Mouse (Mus musculus) layer of hippocampus, postnatal 10 days (tissue): ENCODE data around the gene Limch1. TPM values are rescaled to one million over a fixed set of nuclear protein-coding genes. Genes with fewer than 3 reads are reported as not detected.

Experiments used
- DNase-seq, 2 experiments: peaks; one replicate each; pipeline ENCODE4 v3.0.0; 2021; ENCODE audit warnings: low spot score in 2 of 2
- microRNA-seq, 2 experiments: library from miRNA; unstranded; fragments of <30 nt; microRNA quantifications; one replicate each; pipeline ENCODE4 v1.2.0; 2021
- total RNA-seq, 2 experiments: library from RNA; stranded (reverse); gene quantifications; 2 replicates each; pipeline ENCODE4 v1.2.3; 2021

Limch1 gene
- total RNA-seq, 2 experiments from 2014 or later: 121 to 123 TPM

- DNase-seq: no peak
Measured at GRCm38 (mm10) chr5:67098051-67098732, 352.6 kb downstream of the Limch1 start.

DNA sequence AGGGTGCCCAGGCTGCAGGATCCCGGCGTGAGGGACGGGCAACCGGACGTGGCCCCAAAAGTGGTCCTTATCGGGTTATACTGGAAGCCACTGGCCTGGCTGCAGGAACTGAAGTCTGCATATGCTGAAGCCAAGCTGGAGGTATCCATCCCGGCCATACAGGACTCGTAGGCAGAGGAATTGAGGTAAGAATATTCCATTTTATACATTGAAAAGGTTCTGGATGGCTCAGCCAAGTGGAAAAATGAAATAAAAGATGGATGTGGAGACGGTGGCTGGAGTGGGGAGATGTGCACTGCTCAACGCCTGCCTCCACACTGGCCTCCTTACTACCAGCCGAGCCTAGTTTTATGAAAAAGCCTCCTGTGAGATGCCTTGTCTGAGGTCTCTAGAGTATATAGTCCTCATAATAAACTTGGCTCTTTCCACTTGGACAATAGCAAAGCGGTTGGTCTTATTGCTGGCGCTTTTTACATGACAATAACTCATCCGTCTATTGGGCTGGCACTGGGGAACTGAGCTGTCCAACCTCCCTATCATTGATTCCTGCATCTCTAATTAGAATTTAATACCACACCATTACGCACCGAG is 353.2 kb downstream of the Limch1 start, which contains the start of gene Phox2b:
Gene Phox2b, minus strand, starts transcription at position 569 of the 591 bp plus-strand sequence.
- peak; percentile 13 to 30 for DNase-seq

DNA sequence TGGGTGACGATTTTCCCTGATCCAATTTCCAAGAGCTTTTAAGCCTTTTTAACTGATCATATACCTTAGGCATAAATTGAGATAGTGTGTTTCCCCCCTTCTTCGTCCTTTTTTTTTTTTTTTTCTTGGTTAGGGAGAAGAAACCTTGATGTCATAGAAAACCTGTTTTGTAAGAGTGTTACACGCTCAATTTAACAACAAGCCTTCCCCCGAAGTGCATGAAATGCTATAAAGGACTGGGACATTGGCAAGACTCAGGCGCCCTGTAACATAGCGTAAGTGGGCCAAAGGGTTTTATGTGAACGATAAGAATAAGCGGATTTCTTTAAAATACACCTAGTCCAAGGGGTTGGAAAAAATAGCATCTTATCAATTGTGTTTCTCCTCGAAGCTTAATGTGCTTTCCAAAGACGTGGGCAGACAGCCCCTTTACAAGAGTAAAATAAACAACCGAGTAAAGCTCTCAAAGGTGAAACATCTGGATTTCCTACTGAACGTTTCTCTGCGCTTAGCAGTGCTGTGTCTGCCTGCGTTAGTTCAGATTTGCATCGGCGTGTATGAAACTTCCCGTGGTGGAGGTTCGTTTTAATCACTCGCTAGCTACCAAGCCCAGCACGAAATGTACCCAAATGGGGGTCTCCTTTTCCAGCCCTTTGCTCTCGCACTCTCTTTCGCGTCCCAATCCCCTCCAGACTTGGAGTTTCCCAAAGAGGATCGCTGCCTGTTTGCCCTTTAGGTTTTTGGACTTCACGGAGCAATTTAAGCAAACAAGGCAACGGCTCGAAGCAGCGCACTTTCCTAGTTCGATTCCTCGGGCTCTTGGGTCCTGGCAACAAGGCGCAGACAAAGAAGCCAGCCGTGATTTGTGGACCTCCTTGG is 354.0 kb downstream of the Limch1 start:
- peak; percentile 26 to 42 for DNase-seq

- peak; percentile 6 to 15 for DNase-seq
Measured at GRCm38 (mm10) chr5:67100564-67101394, 355.2 kb downstream of the Limch1 start.

DNA sequence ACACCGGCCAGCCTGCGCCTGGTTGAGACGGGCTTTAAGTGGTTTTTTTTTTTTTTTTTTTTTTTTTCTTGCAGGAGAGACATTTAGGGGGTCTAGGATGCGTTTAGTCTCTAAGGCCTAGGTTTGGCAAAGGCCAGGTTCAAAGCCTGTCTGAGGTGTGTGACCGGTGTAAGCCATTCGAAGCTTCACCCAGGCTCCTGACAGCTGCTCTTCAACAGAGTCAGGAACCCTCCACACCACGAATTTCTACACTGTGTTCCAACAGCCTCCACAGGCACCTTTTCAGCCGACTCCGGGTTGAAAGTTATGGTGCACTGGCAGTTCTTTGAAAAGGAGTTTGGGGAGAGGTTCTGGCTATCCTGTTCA is 355.8 kb downstream of the Limch1 start:
- DNase-seq: no peak

DNA sequence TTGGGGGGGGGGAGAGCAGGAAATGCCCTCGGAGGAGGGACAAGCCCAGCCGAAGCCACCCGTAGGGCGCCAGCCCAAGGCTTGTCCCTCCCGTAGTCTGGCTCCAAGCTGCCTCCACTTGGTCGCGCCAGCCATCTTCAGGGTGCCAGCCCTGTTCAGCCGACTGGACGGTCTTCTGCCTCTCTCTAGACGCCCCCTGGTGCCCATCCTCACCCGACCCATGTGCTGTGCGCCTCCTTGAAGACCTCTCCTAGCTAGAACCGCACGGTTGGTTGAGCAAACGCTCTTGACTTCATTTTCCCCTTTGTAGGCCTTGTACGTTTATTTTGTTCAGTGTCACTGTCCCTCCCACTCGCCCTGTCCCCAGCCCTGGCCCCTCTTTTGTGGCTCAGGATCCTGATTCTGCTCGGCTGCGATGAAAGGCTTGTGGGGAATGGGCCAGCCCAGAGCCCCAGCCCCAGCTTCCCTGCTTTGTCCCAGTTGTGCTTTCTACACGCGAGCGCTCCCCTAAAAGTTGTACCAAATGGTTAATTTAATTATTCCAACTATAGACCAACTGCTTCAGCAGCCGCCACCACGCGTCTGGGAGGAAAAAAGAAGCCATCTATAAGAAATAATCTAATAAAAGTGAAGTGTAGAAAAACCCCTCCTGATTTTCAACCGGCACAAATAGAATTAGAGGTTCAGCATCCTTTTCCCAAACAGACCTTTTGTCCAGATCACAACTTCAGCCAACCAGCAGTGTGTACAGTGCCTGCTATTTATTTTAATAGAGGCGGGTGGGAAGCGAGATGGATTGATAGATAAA is 356.4 kb downstream of the Limch1 start:
- peak; percentile 13 to 31 for DNase-seq

GRCm38 (mm10) chr5:67103016-67103415 is 357.4 kb downstream of the Limch1 start:
- DNase-seq: no peak

DNA sequence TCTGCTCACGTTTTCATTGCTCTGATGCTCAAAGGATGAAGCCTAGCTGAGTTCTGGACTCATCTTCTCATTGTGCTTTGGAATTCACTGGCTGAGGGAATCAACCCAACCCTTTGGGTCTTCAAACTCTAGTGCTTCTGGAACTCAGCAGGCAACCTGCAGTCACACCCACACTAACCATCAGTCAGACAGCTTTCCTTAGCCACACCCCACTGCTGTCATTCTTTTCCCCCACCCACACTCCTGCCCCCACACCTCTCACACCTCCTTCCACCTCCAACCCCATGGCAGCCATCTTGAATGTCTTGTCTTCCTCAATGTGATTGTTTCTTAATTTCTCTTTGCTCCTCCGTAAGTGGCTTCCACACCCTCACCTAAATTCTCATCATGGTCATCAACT is 360.6 kb downstream of the Limch1 start:
- DNase-seq: no peak

Small RNAs within 50 kb of the gene (microRNA-seq; reads per million reads assigned to microRNA genes)
- 0 reads per million in 2 experiments for gene Gm23841

Other genes with a start within 250 kb of the Limch1 start
- 10 to 100 TPM; 65.5 to 66.8 TPM for gene Apbb2, start 127.0 kb upstream of the Limch1 start, total RNA-seq
- gene Uchl1, start 69.7 kb upstream of the Limch1 start, total RNA-seq: 1,000 to 10,000 TPM; 1,255 to 1,344 TPM